Mouse (Mus musculus): ENCODE measurements around the gene Plg. TPM values are rescaled to one million over a fixed set of nuclear protein-coding genes. Genes with fewer than 3 reads are reported as not detected.

Plg gene
- total RNA-seq (2021) = under 1 TPM in 1 of 2 experiments, not detected in 1; 0.15 TPM
- long read RNA-seq, experiment 1 = 0 reads
- long read RNA-seq, experiment 2 = 0 reads

DNA sequence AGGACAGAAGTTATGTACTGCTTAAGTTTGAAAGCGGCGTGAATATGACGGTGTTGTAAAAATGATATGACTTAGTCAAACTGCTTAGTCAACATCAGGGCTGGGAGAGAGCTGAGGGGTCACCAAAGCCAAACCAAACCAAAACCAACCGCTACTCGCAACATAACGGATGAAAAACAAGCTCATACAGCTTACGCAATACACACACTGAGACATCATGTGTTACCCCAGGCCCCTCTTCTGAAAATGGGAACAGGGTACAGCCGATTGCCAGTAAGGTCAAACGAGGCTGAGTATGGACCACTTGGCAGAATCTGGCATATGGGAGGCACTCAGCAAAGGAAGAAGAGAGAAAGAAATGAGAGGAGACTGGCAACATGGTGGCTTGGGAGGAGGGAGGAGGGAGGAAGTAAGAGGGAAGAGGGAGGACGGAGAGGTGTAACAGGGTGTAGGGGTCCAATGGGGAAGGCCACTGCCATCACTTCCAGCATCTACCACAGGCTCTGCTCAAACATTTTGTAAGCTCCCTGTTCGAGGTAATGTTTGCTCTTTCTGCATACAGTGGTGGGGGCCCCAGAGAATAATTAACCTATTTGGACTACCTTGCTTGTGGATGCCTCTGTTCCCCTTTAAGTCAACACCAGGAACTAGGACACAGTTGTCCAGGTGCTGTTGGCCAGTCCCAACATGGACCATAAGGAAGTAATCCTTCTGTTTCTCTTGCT is at the start of gene Plg:
TSS of gene Plg (plus strand) at position 628 of the 725 bp plus-strand sequence.
- intact Hi-C loops (cut with DNase I) = no loop called here
- DNase-seq = no peak

DNA sequence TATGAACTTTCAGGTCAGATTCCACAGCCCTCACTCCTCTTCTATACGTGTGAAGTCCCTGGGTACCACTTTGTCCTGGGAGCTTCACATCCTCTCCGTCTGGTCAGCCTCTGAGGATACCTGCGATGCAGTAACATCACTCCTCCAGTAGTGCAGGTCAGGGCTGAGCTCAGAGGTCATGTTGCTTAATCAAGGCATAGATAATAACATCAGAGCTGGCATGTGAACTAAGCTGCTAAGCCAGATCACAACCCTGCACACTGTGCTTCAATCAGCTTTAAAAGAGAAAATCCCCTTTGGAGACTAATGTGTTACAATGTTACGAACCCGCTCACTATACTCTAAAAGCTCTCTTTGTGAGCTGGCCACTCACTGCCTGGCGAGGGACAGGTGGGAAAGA is 43.3 kb upstream of the Plg start:
- no peak for DNase-seq
- intact Hi-C loops (cut with DNase I) = no loop called here

DNA sequence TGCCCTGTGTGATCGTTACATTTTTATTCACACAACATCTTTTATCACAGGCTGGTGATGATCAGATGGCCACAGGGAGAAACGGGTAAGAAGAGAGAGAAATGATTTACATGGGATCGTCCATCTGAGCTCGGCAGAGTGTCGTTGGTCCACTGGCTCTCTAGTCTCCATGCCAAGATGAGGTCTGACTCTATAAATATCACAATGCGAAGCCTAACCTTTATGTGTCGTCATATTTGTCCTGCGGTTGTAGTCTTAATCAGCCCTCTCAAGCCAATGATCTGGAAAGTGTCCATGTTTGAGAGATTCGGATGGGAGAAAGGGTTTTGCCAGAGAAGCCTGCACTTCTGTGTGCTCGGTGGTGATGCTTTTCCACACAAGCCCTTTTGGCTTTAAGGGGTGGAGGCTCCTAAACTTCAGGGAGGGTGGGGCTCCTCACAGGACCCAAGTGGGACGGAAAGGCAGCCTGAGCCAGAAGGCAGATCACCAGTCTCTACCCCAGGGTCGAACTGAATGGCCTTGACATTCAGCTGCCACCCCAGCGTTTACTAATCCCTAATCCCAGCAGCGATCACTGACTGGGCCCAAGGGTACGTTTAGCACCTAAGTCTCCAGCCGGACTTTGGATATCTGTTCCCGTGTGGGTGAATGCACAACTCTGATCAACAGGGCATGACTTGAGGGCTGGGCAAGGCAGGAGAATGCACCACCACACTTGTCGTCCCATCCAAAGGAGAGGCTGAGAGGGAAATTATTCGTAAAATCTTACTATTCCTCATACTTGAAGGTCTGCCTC is 42.1 kb upstream of the Plg start:
- no peak for DNase-seq
- intact Hi-C loops (cut with DNase I) = no loop called here

DNA sequence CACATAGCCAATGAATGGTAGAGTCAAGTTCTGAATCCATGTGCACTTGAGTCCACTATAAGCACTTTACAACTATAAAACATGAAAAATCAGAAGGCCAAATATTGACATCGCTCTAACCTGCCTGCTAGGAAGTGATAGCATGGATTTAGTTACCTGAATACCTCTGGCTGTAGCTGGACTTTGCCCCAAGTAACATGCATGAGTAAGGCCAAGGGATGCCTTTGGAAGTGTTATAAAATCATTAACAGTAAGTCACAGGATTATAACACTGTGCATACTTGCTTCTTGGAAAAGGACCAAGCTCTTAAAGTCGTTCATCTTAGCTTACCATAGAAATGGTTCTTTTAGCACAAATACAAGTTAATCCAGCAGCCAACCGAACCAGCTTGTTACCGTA is 41.3 kb upstream of the Plg start:
- intact Hi-C loops (cut with DNase I) = no loop called here
- no peak for DNase-seq

DNA sequence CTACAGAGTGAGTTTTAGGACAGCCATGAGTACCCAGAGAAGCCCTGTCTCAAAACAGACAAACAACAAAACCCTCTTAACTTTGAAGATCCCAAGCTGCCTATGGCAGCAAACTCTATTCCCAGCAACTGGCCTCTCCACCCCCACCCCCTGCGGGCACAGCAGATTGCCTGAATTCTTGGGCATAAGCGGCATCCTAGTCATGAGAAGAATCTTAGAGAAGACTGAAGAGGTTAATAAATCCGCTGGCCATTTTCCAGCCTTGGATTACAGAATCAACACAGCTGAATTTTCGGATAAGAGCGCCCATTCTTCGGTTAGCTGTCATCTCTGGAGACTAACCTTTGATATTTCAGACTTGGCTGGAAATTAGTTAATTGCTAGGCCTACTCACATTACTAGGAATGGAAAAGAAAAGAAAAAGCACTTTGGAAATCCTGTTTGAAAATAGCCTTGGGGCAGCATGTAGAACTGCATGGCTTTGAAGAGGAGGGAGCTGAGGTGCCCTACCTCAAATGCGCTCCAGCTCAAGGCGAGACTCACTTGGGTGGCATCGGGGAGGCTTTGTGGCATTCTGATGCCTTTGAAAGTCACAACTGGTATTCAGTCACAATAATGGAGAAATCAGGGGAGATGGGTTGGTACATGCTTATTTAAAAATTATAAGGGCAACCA is 34.6 kb upstream of the Plg start:
- DNase-seq = no peak
- intact Hi-C loops (cut with DNase I) = no loop called here

DNA sequence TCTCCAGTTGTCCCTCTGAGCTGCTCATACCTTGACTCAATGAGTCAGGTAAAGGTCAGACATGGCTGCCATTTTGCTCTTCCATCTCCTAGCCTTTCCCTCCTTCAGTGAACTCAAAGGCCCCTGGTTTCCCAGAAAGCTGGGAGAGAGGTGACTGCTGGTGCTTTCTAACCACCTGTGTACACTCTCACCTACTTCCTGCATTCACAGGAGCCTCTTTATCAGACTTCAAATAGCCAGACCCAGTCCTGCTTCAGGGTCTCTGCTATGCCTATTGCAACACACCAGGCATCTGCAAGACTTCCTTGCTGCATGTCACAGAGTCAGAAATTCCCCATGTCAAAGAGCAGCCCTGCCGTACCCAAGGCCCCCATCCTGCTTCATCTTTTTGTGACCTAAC is 30.9 kb upstream of the Plg start:
- no peak for DNase-seq
- intact Hi-C loops (cut with DNase I) = no loop called here

DNA sequence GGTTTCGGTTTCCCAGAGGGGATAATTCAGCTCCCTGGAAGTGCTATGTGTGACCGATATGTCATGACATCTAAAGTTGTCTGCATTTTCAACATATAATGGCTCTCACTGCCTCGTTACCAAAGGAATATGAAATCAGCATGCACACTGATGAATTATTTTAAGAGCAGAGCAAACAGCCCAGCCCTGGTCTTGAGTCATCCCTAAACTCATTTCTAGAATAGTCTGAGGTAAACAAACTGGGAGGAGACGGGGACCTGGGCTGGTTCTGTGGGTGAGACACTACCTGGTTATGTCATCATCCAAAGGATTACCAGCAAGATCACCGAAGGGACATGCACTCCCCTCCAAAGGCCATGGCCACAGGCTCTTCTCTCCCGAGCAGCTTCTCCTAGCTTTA is 26.8 kb upstream of the Plg start:
- intact Hi-C loops (cut with DNase I) = no loop called here
- no peak for DNase-seq

DNA sequence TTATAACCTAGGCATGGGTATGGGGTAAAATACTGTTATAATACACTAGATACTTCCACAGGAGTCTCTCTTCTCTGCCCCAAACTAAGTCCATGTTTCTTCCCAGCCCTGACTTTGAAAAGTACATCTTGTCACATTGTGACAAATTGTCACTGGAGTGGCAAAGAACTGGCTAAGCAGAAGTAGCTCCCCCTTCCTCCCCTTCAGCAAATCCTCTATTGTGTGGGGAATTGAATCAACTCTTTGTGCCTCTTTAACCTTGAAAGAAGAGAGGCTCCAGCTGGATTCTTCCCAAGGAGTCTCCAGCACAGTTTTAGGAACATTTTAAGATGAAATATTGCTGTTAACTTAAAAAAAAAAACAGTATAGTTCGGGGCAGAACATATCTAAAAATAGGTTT is 25.6 kb upstream of the Plg start:
- DNase-seq = no peak
- intact Hi-C loops (cut with DNase I) = no loop called here

DNA sequence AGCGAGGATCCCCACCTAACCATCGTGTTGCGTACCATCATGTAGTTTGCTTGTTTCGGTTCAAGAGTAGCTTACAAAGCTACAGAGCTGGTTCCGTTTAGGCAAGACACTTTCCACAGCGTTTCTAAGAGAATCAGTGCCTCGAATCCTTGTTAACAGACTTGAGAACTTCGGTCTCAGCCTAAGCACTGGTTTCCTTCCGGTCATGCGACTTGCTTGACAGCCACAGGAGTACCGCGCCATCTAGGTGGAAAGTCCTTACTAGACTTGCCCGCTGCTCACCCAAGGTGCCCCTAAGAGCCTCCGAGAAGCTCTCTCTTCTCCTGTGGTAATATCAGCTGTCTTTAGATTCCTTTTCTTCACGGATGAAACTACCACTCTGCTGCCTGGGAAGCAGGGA is 18.5 kb upstream of the Plg start:
- DNase-seq = no peak
- intact Hi-C loops (cut with DNase I) = no loop called here

DNA sequence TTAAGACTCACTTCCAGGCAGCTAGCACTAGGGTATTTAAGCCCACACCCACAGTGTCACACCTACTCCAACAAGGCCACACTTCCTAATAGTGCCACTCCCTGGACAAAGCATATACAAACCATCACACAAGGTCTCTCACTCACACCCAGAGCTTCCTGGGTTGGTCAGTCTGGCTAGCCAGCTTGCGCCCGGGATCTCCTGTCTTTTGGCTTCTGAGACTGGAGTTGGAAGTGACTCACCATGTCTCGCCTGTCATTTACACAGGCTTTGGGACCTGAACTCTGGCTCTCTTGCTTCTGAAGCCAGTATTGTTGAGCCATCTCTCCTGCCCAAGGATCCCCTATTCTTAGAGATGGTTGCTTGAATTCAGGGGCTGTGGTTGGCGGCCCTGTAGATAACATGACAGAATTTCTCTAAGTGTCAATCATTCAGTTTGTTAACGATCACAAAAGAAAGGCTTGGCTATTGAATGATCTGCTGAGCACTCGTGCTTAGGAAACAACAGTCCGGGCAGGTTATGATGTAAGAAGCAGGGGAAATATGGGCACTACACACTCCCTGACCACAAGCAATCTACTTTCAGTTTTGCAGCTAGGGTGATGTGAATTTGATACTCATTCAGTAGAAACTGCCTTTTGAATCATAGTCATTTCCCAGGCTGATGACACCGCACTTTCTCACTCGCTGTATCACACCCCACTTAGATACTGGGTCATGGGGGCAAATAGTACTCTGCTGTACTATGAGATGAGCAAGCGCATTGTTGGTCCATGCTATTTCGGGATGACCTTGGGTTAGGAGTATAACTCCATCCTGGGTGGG is 14.6 kb upstream of the Plg start:
- DNase-seq = no peak
- intact Hi-C loops (cut with DNase I) = no loop called here

DNA sequence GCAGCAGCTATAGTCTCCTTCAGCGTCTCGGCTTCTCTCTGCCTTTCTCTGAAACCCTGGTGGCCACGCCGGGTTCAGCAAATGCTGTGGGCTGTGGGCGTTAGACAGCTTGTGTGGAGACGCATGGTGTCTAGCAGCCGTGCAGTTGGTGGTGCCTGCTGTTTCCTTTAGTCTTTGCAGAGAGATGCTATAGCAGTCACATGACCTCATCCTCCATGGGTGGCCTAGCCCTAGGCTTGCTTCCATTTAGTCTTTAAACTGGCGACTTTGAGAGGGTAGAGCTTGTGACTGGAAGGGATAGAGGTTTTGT is 14.0 kb upstream of the Plg start:
- intact Hi-C loops (cut with DNase I) = no loop called here
- no peak for DNase-seq

DNA sequence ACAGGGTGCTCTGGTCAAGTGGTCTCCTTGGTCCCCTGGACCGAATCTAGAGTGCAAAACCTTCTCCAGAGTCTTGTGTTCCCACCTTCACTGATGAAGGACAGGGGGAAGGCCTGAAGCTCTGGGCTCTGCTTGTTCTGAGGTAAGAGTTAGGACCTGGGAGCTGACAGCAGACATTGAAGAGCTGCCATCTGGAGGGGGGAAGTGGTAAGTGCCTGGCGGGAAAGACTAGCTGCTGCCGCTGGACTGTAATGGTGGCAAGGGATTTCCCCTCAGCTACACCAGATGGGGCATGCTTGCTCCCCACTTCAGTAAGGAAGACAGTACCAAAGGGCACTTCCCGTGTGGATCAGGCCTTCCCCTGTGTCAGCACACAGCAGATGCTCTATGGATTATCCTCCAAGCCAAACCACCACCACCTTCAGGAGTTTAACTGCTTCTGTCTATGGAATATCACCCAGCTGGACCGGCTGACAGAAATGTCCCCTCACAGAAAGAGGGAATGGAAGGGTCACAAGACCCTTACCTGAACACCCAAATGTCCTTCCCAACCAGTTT is 11.0 kb upstream of the Plg start:
- DNase-seq = peak; percentile 25 to 28
- intact Hi-C loops (cut with DNase I) = loop anchor here (5.0 kb wide), 1 partner anchor 50 kb away; the partner anchor contains the start of gene Map3k4

DNA sequence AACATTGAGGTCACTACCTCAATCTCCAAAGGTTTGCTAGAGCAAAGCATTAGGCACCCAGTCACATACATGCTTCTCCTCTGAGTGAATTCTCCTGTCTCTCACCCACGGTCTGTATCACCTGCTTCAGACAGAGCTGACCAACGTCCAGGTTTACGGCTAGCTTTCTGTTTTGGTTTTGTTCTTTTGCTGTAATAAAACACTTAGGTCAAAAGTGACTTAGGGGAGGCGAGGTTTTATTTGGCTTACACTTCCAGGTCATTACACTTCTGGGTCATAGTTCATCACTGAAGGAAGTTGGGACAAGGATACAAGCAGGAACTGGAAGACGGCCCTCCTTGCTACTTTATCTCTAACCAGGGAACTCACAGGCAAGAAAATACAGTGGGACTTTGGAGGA is 9.0 kb upstream of the Plg start:
- intact Hi-C loops (cut with DNase I) = loop anchor here (5.0 kb wide), 1 partner anchor 52 kb away; the partner anchor contains the start of gene Map3k4
- no peak for DNase-seq

DNA sequence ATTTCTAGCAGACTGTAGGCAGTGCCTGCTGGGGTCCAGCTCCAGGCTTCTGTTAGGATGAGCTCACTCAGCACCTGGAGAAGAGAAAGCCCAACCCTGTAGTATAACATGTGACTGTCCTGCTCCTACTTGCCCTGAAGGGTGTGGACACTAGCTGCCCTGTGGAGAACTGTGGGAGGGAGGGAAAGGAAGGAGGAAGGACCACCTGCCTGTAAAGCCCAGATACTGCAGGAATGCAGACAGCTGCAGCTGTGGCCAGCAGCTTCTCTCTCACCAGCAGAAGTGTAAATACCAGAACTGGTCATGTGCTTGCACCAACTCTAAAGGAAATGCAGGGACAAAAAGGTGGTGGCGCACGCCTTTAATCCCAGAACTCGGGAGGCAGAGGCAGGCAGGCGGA is 8.1 kb upstream of the Plg start:
- intact Hi-C loops (cut with DNase I) = loop anchor here (1.0 to 5.0 kb wide), 3 partner anchors 69 to 333 kb away; no protein-coding TSS in a partner anchor
- no peak for DNase-seq

DNA sequence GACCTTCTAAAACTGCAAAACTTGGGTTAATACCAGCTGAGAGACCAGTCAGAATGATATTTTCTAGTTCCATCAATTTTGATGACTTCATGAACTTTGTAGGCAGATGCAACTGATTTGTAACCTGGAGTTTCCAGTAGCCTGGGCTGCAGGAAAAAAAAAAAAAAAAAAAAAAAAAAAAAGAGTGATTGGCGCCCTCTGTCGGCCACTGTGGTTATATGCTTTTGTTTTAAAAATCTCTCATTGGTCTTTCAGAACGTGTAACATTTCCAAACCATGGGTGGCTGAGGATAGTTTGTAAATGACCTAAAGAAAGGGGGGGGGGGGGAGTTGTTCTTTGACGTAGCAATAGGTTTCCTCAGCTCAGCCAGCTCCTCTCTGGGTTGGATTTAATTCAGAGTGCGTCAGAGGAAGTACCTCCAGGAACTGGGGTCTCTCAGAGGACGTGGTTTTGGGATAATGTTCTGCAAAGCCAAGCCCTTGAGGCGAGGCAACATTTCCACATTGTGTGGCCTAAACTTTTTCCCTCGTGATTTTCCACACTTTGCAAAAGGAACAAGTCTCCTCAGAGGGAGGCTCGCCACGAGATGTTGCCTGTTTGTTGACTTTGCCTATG is 7.0 kb upstream of the Plg start:
- intact Hi-C loops (cut with DNase I) = loop anchor here (2.0 to 5.0 kb wide), 2 partner anchors 105 to 334 kb away; no protein-coding TSS in a partner anchor
- no peak for DNase-seq

DNA sequence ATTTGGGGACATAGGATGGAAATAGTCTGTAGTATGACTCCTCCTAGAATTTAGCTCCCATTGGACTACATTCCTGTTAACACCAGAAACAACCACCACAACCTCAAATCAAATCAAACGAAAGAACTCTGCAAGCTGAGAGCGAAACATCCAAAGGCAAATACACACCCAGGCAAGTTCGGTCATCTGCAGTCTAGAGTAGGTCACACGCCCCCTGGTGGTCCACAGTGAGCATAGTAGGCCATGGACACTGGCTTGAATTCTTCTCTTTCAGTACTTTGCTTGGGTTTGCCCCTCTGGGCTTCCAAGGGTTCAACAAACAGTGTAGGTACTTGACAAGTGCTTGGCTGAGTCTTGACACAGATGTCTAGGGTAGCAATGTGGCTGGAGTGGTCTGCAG is 6.4 kb upstream of the Plg start:
- peak; percentile 57 to 61 for DNase-seq
- intact Hi-C loops (cut with DNase I) = loop anchor here (5.0 kb wide), 1 partner anchor 335 kb away; no protein-coding TSS in a partner anchor

DNA sequence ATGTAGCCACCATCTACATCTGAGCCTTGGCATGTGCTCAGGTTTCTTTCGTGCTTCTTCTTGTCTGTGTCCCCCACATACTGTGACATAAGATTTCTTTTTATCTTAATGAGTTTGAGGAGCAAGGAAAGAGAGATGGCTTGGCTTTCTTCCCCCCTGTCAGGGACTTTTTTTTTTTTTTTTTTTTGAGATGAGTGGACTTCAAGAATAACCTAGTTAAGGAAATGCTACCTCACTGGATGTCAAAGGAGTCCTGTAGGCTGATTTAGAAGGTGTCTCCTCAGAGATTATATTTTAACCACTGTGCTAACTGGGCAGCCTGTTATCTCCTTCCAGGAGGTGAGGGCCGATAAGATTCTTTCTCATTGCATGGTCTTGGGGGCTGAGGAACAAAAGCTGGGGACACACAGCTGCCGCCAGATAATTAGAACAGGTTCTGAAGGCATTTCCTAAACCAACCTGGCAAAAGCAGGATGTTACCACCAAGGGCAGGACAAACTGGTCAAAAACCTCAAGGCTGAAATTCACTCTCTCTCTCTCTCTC is 4.7 kb upstream of the Plg start:
- intact Hi-C loops (cut with DNase I) = loop anchor here (5.0 kb wide), 1 partner anchor 336 kb away; no protein-coding TSS in a partner anchor
- no peak for DNase-seq

DNA sequence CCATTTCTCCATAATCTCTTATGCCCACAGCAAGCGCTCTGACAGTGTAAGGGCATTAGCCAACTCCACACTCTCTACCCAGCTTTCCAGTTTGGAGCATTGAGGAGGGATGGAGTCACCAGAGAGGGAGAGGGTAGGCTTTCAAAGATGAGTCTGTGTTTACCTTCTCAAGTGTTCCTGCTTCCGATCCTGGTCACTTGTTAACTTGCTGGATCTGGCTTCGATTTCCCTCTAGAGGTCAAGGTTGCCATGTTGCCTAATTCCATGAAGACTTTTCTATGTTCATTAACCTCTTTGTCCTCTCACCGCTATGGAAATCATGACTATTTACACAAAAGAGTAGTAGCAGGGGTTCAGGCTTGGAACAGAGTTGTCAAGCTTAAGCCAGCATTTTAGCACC is 1.9 kb downstream of the Plg start:
- DNase-seq = no peak
- intact Hi-C loops (cut with DNase I) = no loop called here

DNA sequence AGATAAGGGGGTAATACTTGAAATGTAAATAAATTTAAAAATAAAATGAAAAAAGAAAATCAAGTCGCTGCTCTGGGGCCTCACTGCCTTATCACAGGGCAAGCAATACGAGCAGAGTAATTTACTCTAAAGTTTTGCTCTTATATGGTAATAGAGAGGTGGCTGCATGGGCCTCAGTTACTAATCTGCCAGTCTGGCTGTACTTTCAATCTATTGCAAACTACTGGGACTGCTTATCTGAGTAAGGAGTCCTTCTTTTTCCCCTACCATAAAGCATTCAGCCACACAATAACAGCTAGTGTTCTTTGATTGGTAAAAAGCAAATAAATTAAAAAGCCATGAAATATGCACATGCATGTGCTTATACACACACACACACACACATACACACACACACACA is 3.2 kb downstream of the Plg start:
- DNase-seq = no peak
- intact Hi-C loops (cut with DNase I) = no loop called here

All from gastrocnemius, postnatal 36 days (tissue).